Mouse (Mus musculus) left cerebral cortex, adult 2 months (tissue): ENCODE measurements around the gene Casc1. TPM values are rescaled to one million over a fixed set of nuclear protein-coding genes. Genes with fewer than 3 reads are reported as not detected.
"Not testable (repeated sequence)": the region's sequence is repeated elsewhere in the genome, so short reads cannot be mapped to it uniquely, and the experiment has no call there.

ENCODE experiments used
- DNase-seq, 2 experiments: peaks; one replicate each; pipeline ENCODE4 v3.0.0; 2021 to 2022; ENCODE audit warnings: low spot score in 2 of 2, mixed read lengths in 1 of 2; ENCODE audit errors: extremely low spot score in 1 of 2
- H3K27ac ChIP-seq: fragments of 200-600 bp; 2 replicates; pipeline ENCODE4 v1.8.1; 2022
- H3K4me3 ChIP-seq: fragments of 200-600 bp; 2 replicates; pipeline ENCODE4 v1.8.1; 2022
- CTCF ChIP-seq: fragments of 200-600 bp; IDR thresholded peaks from 2 replicates; pipeline ENCODE4 v1.8.1; 2022; ENCODE audit warnings: antibody characterized with exemption, mild to moderate bottlenecking, moderate library complexity
- intact Hi-C: fragments of 180-260 bp; cut with DNase I; formaldehyde crosslinking; loops from one replicate; pipeline ENCODE4 v1.15.1; 2025
- total RNA-seq, 2 experiments: library from RNA; stranded (reverse); gene quantifications; 2 replicates each; pipeline ENCODE4 v1.2.3; 2021

Gene Casc1
- total RNA-seq, 2 experiments from 2014 or later, result 1.3 to 1.9 TPM

DNA sequence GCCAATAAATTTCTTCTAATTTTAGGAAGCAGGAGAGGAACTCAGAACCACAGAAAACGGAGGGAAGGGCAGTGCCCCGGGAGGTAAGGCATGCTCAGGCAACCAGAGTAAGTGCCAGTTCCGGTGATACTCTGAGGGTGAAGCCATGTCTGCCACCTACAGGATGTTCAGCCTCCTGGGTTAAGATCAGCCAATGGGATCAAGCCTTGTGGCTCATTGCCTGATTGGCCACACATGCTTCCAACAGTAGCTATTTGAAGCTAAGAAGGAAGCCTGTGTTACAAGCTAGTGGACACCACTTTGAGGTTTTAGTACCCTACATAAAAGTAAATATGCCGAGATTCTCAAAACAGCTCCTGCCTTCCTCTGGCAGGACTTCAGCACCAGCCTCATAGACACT, 52.2 kb downstream of the Casc1 start:
- intact Hi-C loops, result no loop called here
- no peak overlapping the region for H3K27ac ChIP-seq
- no peak for TF ChIP-seq CTCF
- no peak for DNase-seq
- H3K4me3 ChIP-seq, result no peak overlapping the region

DNA sequence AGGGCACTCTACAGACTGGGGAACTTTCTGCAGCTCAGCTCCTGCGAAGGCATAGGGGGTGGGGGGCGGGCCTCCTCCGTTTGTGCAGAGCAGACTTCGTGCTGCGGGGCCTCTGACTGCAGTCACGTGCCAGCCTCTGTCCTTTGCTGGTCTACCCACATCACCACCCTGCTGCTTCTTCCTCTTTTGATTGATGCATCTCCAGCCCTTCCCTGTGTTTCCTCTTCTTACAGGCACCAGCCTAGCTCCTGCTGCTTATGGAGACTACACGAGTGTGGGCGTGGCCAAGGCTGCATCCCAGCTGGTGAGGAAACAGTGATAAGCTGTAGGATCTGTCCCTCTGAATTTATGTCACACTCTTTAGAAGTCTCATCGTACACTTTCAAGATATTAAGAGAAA, 61.8 kb downstream of the Casc1 start:
- intact Hi-C loops, result no loop called here
- Histone ChIP-seq H3K27ac (no peak overlapping the region), H3K4me3 (no peak overlapping the region)
- no peak for TF ChIP-seq CTCF
- DNase-seq, result no peak

DNA sequence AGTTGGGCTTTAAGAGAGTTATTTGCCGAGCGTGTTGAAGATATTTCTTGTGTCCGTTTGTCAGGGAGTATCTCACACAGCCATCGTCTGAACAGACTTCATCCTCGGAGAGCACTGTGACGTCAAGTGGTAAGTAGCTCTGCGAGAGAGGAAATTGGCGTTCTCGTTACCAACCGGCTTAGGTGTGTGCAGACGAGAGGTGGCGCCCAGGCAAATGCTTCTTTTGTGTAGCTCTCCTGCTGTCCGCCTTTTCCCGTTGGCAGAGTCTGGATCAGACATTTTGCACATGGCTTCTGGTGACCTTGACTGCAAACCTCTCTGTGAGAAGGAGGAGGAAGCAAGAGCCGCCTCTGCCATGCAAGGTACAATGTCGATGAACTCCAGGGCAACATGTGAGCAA, 63.1 kb downstream of the Casc1 start:
- no peak for TF ChIP-seq CTCF
- no peak for DNase-seq
- H3K27ac ChIP-seq, result no peak overlapping the region
- no peak overlapping the region for H3K4me3 ChIP-seq
- intact Hi-C loops, result no loop called here

DNA sequence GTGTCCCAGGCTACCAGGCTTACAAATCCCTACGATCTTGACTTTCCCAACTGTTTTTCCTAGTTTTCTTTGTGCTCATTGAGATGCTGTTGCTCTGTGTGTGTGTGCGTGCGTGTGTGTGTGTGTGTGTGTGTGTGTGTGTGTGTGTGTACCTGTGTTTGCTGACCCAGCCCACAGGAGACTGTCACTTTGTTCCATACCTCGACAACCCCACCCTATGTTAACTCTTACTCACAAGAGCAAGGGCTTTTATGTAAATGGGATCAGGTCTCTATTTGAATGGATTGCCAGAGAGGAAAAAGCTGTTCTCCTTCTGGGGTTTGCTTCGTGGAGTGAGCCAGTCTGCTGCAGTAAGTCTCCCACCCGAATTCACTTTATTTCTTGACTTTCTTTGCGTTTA, 65.6 kb downstream of the Casc1 start:
- Histone ChIP-seq H3K27ac (no peak overlapping the region), H3K4me3 (no peak overlapping the region)
- DNase-seq, result no peak
- intact Hi-C loops, result no loop called here
- TF ChIP-seq CTCF, result no peak

DNA sequence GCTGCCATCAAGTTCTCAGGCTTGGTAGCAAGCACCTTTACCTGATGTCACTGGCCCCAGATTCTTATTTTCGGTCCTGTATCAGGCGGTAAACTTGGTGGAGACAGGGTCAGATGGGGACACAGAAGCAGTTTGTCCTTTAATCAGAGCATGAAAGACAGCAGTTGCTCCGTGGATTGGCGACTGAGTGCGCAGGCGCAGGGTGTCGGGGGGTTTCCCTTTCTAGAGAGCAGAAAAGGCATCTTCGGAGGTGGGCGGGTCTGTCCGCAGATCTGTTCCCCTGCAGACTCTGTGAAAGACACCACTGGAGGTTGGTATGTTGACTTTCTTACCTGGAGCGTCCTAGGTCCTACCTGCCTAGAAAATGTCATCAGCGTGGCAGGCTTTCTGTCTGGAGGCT, 69.0 kb downstream of the Casc1 start:
- Histone ChIP-seq H3K27ac (no peak overlapping the region), H3K4me3 (no peak overlapping the region)
- no peak for DNase-seq
- intact Hi-C loops, result no loop called here
- no peak for TF ChIP-seq CTCF

DNA sequence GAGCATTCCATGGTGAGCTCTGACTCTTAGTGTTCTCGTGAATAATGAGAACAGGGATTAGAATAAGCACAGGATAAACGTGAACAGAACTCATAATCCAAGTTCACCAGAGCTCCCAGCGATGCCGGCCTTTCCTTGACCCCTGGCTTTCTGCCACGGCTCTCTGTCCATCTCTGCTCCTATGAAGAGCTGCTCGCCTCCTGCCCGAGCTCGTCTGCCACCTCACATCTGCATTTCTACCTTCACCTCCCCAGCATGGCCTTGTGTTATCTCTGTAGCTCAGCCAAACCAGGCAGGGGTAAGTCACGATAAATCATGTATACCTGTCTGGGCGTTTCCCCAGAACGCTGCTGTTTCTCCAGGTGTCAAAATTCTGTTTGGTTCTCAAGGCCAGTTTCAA, 70.1 kb downstream of the Casc1 start:
- Histone ChIP-seq H3K27ac (no peak overlapping the region), H3K4me3 (no peak overlapping the region)
- no peak for DNase-seq
- intact Hi-C loops, result no loop called here
- no peak for TF ChIP-seq CTCF

DNA sequence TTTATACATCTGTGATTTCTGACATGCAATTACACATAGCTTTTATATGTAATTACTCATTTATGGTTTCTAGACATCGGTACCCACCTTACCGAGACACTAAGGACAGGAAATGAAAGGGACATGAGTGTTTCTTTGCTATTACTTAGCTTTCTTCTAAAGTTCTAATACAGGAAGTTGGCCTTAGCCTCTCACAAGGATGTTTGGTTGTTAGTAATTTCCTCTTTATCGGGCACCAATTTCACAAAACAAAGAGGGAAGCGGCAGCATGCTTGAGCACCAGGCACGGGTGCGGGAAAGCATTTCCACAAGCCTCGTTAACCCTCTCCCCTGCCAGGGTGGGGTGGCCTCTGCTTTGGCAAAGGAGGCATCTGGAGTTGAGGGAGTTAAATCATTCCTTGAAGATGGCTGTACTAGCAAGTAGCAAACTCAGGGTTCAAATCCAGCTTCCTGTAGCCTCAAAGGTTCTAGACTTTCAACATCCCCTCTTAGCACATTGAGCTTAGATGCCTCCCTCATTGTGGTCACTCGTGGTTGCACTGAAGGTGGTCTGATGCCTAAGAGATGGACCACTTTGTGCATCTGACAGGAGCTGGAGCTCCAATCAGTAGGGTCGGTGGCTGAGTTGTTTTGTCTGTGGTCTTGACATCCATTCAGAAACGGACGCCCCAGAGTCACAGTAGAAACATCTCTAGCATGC, 70.9 kb downstream of the Casc1 start:
- no peak overlapping the region for H3K4me3 ChIP-seq
- no peak for TF ChIP-seq CTCF
- no peak overlapping the region for H3K27ac ChIP-seq
- intact Hi-C loops, result no loop called here
- no peak for DNase-seq

DNA sequence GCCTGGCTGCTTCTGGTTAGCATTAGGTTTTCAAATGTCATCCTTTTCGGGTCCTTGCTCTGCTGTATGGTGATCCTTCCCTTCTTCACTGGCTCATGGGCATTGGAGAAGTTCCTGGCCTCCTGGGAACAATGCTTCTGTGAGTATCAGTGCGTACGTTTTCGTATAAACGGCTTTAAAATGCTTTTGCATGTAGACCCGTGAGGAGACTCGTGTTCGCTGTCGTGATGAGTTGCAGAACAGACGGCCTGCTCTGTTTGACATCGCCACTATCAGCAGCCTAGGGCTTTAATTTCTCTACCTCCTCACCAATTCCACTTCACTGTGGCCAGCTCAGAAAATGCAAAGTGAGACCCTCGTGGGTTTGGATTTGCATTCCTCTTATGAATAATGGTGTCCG, 71.6 kb downstream of the Casc1 start:
- Histone ChIP-seq H3K4me3 (no peak overlapping the region), H3K27ac (no peak overlapping the region)
- TF ChIP-seq CTCF, result no peak
- no peak for DNase-seq
- intact Hi-C loops, result no loop called here

DNA sequence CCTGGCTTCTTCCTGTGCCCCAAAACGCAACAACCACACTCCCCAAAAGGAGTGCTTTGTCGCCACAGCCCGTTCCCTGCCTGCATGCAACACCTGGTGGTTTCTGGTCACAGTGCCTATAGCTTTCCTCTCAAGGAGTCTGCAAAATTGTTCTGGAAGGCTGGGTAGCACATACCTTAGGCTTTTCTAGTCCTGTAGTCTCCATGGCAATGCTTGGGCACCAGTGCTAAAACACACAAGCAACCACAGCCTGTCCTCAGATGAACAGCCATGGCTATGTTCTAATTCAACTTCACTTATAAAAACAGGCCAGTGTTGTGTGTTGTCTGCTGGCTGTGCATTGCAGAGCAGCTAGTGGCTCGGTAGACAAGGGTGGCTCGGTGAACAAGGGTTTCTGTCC, 74.0 kb downstream of the Casc1 start:
- intact Hi-C loops, result no loop called here
- TF ChIP-seq CTCF, result no peak
- Histone ChIP-seq H3K27ac (no peak overlapping the region), H3K4me3 (no peak overlapping the region)
- DNase-seq, result no peak

DNA sequence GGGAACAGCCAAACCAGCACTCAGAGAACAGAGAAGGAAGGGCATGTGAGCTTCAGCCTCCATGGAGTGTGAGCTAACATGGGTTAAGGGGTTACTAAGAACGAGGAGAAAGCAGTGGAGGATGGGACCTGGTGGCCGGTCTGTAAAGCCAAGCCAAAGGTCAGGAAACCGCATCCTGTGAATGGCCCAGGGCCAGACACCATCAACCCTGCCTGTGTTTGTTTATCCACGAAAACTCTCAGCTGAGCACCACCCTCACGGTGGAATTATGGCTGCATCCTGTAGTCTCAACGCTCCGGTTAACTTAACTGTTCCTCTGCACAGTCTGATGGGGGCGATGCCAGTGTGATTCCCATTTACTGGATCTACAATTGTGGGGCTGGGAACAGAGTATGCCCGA, 75.0 kb downstream of the Casc1 start:
- DNase-seq, result no peak
- intact Hi-C loops, result no loop called here
- no peak for TF ChIP-seq CTCF
- Histone ChIP-seq H3K4me3 (no peak overlapping the region), H3K27ac (no peak overlapping the region)

DNA sequence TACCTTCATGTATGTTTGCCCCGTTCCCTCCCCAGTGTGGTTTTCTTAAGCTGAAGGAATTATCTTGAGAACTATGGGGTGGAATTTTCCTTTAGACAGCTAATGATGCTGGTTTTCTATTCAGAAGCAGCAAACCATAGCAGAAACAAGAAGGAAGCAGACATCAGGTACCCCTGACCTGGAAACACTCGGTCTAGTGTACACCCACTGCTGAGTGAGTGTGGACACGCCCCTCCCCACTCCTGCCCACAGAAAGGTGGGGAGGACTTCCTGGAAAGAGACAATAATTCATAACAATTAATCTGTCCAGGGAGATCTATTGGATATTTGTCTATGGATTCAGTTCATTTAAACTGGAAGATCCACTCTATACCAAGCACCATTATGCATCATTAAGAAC, 75.5 kb downstream of the Casc1 start:
- intact Hi-C loops, result no loop called here
- H3K27ac ChIP-seq, result no peak overlapping the region
- no peak for DNase-seq
- H3K4me3 ChIP-seq, result no peak overlapping the region
- no peak for TF ChIP-seq CTCF

DNA sequence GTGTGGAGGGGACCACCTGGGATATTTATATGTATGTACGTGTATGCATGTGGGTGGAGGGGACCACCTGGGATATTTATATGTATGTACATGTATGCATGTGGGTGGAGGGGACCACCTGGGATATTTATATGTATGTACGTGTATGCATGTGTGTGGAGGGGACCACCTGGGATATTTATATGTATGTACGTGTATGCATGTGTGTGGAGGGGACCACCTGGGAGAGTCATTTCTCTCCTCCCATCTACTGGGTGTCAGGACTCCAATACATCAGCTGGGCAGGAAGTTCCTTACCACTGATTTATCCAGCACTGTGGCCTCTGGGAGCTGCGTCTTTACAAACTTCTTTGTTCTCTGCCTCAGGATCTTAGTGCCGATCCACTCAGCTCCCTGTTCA, 77.8 kb downstream of the Casc1 start:
- intact Hi-C loops, DNase-seq, H3K4me3 ChIP-seq, H3K27ac ChIP-seq: not testable (repeated sequence)

DNA sequence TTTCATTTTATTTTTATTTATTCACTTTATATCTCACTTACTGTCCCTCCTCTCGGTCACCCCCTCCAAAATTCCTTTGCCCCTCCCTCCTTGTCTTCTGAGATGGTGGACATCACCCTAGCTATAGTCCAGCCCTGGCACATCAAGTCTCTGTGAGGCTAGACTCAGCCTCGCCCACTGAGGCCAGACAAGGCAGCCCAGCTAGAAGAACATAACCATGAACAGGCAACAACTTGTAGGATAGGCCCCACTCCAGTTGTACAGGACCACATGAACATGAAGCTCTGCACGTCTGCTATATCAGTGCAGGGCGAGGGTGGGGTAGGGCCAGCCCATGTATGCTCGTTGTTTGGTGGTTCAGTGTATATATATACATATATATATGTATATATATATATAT, 78.8 kb downstream of the Casc1 start:
- no peak for DNase-seq
- Histone ChIP-seq H3K27ac (no peak overlapping the region), H3K4me3 (no peak overlapping the region)
- TF ChIP-seq CTCF, result no peak
- intact Hi-C loops, result no loop called here
